Mouse (Mus musculus) right cerebral cortex, postnatal 36 days (tissue): ENCODE results near the gene Robo1.
A peak's percentile ranks its signal among the peaks of the same experiment; 100 is the strongest.

ENCODE experiments used
- DNase-seq, 2 experiments: peaks; one replicate each; pipeline ENCODE4 v3.0.0; 2022; ENCODE audit warnings: low spot score in 2 of 2, mixed read lengths in 1 of 2

The Robo1 gene

GRCm38 (mm10) chr16:72603487-72604206, 295.5 kb downstream of the Robo1 start:
- DNase-seq, result no peak

- peak; percentile 69 to 70 for DNase-seq
Observed at GRCm38 (mm10) chr16:72605066-72605465, 297.0 kb downstream of the Robo1 start.

DNA sequence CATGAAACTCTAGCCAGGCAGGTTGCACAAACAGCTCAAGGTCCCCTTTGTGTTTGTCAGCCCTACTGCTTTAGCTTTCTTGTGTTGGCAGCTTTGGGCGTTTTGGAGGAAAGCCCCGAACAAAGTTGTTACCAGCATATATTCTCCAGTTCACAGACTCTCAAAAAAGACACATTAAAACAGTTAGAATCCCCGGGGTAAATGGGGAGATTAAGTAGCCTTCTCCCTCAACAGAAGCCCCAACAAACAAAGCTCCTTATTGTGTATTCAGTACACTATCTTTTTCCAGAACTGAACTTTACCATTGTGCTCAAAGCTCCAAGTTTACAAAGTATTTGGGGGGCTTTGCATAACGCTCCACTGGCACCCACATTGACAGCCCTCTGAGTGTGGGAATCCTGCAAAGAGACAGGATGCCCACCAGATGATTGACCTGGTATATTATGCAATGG, 302.6 kb downstream of the Robo1 start:
- no peak for DNase-seq

- no peak for DNase-seq
Observed at GRCm38 (mm10) chr16:72614898-72615297, 306.8 kb downstream of the Robo1 start.

DNA sequence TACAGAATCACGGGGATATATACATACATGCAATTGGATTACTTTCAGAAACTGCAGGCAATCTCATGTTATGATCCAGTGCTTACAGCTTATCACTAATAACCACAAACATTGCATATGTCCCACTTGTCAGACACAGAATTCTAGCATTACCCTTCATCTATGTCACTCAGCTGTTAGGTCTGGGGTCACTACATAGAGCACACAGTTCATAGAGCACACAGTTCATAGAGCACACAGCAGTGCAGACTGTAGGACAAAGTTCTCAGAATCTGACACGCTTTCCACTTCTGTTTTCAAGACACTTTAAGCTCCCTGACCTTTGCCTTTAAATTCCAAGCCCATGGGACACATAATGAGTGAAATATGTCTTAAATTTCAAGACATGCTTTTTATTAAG, 307.3 kb downstream of the Robo1 start:
- DNase-seq, result no peak

DNA sequence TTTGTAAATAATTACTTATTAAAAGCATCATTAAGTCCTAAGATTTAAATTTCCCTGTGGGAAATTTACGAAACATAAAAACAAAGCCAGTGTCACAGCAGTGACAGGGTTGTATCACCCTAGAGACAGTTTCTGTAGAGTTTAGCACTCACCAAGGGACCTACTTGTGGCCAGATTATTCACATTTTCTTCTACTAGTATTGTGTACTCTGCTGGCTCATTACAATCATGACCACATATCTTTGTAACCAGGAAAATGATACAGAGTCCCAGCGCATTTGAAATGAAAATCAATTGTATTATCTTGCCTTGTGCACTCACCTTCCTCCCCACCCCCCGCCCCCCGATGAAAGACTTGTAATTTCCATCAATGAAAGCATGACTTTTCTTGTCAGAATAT, 314.3 kb downstream of the Robo1 start:
- no peak for DNase-seq

DNA sequence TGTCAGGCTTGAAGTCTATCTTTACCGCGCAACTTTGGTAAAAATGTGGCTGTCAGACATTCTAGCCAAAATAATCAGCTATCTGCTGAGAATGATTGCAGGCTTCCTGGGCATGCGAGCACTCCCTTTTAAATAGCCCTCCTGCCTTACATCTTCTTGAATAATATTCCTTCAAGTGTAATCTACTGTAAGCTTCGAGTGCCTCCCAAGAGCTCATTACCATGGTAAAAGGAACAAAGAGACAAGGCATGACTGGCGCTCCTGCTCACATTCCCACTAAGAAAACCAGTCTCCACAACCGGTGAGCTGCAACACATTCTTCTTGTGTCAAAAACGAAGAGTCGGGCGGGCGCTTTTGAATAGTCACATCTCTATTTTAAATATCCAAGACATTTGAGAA, 314.8 kb downstream of the Robo1 start:
- DNase-seq, result no peak

- DNase-seq, result no peak
Observed at GRCm38 (mm10) chr16:72633846-72634245, 325.7 kb downstream of the Robo1 start.

GRCm38 (mm10) chr16:72639332-72639940, 331.3 kb downstream of the Robo1 start:
- no peak for DNase-seq

DNA sequence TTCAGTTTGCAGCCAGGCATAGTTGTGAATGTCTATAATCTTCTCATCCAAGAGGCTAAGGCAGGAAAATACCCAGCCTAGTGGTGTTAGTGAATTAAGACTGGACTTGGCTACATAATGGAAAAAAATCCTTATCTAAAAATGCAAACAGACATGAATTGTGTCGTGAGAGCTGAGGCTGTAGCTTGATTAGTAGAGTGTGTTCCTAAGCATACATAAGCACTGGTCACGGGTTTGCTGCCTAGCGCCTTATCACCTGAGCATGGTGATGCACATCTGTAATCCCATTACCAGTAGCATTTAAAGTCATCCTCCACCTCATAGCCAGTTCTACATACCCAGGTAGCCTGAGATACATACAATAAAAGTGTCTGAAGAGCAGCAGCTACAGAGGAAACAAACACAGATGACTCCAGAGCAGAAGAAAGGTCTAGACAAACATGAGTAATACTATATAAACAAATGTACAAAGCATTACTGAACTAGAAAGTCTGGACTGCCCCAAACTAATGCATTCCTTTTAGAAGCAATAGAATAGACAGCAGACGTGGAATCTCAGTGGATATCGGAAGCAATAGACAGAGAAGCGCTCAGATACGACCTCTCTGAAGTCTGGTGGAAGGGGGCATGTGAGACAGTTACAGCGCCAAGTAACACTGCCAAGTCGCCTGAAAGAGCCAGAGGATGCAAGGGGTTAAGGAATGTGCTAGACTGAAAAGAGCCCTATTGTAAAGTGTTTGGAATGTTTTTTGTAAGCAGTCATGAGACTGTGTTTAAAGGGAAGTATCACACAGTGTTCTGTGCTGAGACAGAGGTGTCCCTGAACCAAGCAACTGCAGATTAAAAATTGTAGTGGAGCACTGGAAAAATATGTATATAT, 333.1 kb downstream of the Robo1 start:
- no peak for DNase-seq

GRCm38 (mm10) chr16:72645890-72646289, 337.8 kb downstream of the Robo1 start:
- DNase-seq, result no peak

DNA sequence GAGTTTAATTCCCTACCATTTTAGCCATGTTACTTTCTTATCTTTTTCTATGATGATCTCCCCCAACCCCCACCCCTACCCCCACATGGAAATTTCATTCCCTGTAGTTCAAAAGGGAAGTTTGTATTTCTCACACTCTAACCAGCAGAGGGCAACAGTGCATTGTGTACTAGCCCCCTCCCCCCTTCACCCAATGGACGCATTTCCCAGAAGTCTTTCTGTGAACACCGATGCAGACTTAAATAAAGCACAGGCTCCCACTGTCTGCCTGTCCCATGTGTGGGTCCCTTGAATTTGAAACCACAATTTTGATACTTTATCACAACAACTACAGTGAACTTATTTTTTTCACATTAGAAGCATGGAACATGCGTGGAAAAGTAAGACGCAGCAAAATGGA, 341.2 kb downstream of the Robo1 start:
- no peak for DNase-seq

DNA sequence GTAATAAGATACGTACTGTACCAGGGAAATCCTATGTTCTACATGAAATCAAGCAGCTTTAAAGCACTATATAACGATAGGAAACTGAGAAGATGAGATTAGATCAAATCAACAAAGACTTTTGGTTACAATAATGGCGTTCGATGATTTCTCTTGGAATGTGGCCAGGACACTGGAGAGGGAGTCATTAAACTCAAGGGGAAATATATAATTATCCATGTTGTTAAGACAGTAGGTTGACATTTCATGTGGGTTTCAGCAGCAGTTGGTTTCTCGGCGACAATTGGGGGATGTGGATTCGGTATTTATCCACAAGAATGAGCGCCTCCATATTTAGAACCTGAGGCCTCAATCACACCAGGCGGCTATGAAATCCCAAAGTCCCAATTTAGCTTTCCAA, 347.3 kb downstream of the Robo1 start:
- no peak for DNase-seq

DNA sequence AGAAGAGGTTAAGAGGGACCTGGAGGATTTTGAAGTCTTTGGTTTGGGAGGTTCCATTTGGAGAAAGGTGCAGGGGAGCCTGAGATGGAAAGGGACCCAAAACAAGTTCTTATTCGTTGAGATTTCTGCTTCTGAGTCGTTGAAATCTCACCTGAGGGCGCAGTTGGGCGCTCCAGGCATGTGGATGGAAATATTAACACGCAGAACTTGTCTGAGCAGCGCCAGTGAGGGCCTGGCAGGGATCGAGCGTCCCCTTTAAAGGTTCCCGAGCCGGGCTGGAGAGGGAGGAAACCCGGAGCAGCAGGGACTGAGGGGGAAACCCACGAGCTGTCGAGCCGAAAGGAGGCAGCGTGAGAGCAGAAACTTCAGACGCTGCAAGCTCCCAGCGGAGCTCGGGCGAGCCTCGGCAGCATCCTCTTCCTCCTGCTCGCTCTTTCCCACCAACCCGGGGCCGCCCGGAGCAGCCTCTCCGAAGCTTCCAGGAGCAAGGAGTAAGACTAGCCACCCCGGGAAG, 354.8 kb downstream of the Robo1 start:
- DNase-seq, result peak; percentile 46 to 58

DNA sequence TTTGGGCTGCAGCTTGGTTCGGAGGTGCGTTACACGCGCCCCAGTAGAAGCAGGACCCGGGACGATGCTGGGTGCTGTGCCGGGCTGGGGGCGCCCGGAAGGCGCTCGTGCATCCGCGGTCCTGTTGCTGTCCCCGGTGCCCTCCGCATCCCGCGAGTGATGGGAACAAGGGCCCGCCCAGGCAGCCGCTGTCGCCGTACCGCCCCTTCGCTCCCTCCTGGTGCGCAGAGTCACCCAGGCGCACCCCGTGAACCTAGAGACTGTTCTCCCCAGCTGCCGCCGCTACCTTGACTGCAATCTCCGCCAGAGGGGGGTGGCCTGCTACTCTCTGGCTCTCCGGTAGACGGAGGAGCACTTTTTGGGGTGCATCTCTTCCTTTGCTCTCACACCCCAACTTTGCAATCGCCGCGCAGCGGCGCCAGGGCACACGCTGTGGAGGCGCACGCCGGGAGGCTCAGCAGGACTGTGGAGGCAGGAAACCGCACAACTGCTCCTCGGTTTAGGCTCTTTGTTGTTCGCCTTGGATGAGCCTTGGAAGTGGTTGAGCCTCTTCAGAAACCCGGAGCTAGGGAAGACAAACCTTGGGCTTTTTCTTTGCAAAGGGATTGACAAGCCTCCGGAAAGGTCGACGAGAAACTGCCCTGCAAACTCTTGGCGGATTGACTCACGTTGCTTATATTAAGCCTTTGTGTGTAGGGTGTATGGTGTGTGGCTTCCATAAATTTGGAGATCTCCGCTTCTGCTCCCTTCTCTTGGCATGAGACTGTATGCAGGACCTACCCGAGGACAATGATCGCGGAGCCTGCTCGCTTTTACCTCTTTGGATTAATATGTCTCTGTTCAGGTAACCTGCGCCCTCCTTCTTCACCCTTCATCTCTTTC, 355.5 kb downstream of the Robo1 start:
- DNase-seq, result peak; percentile 25

GRCm38 (mm10) chr16:72664233-72664613, 356.1 kb downstream of the Robo1 start:
- DNase-seq, result no peak

GRCm38 (mm10) chr16:72664806-72665205, 356.7 kb downstream of the Robo1 start:
- DNase-seq, result no peak

GRCm38 (mm10) chr16:72665454-72665853, 357.3 kb downstream of the Robo1 start:
- no peak for DNase-seq

GRCm38 (mm10) chr16:72670240-72671038, 362.3 kb downstream of the Robo1 start:
- DNase-seq, result no peak

- no peak for DNase-seq
Observed at GRCm38 (mm10) chr16:72677234-72677633, 369.1 kb downstream of the Robo1 start.
